Mouse (Mus musculus) thymus, postnatal 25 days (tissue): Measurements from ENCODE around the gene Dera.
"Not testable (repeated sequence)": the region's sequence is repeated elsewhere in the genome, so short reads cannot be mapped to it uniquely, and the experiment has no call there.

Experiments used
- DNase-seq: peaks from one replicate; pipeline ENCODE4 v3.0.0; 2022

Gene Dera

DNA sequence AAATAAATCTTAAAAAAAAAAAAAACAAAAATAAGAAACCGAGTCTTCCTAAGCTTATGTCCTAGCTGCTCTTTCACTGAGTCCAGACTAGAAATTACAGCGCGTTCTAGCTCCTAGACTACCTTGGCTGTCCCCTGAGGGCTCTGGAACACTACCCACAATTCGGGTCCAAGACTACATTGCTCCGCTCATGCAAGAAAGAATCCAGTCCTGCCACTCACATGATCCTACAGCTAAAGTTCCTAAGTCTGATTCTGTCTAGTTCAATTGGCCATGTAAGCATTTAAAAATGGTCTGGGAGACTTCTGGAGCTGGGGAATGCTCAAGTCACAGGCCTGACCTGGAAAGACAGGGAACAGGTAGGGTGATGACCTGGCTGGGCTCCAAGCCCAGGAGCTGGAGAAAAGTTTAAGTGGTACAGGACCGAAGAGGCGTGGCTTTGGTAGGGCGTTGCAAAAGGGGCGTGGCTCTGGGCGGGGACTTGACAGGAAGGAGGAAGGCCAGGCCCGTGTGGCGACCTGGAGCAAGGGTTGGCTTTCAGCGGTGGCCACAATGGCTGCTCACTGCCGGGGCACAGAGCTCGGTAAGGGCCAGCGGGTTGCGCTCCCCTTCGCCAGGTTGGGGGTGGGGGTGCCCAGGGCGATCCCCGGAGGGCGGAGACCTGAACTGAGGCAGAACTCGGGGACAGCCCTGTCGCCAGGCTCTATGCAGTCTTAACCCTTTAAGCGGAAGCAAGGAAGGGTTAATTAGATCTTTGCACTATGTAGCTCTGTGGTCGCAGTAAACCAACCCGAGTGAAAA lies at the start of gene Dera:
Gene Dera, plus strand, starts transcription at position 491 of the 801 bp plus-strand sequence.
- DNase-seq: peak; percentile 91

DNA sequence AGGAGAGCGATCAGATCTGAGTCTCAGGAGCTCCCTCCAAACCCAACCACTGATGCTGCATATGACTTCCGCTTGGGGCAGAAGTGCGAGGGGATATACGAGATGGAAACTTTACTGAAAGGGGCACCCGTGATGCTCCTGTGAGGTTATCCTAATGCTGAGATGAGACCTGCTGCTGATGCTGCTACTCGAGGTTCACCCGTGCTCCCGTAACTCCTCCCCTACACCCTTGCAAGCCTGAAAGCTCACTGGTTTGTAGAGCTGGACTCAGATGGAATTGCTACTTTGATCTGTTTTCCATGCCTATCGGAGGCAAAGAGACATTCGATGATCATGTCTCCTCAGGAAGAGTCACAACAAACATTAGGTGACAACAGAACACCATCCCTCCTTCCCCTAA lies 48.1 kb upstream of the Dera start:
- DNase-seq: no peak

DNA sequence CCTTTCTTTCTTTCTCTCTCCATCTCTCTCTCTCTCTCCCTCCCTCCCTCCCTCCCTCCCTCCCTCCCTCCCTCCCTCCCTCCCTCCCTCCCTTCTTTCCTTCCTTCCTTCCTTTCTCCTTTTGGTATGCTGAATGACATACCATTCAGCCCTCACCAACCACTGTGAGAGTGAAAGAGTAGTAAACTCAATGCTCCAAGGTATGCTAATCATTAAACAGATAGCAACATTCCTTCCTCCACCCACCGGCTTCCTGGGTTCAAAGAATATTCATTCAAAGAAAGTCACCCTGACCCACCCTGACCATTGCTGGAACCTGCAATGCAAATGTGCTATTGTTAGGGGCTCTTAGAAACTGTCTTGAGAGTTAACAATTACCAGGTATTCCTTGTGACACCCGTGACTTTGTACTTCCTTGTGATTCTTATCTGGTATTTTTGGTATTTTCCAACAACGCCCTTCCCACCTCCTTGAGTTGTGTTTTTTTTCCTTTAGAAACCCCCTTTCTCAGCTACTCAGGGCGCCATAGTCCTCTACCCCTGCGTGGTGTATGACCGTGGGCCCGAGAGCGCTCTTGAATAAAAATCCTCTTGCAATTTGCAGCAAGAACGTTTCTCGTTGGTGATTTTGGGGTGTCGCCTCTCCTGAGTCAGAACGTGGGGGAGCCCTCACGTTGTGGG lies 45.5 kb upstream of the Dera start:
- DNase-seq: not testable (repeated sequence)

DNA sequence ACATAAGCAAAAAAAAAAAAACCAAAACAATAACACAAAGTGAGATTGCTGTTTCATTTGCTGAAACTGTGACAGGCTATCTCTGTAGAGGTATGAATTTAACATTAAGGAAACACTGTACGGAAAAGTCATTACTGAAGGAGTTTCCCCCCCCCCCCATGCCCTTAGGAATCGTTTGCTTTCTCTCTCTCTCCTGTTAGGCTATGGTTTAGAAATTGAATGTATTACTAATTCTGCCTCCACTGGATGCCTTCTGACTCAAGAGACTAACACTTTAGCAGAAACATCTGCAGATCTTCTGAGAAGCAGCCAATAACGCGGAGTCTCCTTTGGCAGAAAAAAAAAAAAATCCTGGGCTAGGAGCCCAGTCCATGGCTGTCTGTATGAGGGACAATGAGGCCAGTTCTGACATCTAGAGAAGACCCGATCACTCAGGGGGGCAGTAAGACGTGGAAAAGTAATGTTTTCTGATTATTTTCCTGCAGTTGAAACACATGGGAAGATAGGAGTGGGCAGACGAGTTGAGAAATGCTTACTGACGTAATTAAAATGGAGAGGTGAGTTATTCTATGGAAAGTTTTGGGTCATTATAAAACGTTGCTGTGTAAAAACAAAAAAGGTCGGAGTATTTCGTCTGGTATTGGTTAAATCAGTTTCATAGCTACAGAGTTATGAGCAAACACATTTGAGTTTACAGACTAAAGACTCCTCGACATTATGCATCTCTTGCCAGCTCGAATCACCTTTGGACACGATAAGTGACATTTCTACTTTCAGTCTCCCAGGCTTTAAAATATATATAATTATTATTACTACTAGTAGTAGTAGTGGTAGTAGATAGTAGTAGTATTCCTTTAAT lies 43.9 kb upstream of the Dera start:
- no peak for DNase-seq

DNA sequence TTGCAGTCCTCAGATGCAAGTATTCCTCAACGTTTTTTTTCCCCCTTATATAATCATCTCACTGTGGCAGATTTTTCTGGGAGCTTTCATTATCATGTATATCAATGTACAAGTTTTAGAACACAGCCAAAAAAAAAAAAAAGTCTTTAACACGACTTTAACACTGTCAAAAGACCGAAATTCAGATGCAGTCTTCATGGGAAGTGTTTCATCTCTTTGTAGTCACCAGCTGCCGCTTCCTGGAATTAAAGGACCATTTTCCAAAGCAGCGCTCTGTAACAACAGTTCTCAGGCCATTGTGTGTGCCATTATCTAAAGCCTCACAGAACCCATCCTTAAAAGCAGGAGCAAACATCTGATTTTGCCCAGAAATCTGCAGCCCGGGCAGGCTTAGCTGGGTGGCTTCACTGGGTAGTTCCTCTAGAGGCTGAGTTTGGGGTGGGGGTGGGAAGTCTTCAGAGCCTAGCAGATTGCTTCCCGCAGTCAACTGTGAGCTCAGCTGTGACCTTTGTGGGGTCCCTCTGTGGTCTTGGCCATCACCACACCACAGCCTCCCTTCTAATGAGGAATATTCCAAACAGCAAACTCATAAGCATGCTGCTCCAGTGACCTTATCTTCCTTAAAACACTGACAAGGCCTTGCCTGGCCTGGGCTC lies 41.6 kb upstream of the Dera start:
- no peak for DNase-seq

DNA sequence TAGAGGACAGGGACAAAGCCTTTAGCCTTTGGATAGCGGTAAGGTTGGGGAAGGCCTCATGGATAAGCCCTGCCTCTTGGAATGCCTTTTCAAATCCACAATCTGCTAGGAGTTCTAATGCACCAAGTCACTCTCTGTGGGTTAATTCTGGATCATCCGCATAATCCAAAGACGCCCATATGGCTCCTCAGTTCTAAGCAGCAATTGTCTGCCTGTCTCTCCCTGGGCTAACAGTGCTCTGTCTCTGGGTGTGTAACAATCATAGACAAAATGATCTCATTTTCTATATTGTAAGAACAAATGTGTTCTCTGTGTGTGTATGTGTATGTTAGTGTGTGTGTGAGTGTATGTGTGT lies 41.1 kb upstream of the Dera start:
- no peak for DNase-seq

DNA sequence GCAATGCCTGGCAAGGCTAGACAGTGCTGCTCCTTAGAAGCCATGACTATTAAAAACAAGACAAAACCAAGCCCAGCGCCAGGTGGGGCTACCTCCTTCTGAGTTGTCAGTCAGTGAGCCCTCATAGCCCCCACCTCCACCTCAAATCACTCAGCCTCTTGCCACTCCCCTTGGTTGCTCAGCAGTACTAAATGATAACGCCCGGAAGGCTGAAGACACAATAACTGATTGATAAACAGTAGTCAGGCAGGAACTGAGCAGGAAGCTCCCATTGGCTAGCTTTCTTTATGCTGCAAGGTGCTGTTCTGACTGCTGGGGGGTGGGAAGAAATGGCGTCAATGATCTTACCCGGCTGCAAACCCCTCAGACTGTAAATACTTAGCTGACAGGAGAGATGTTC lies 37.5 kb upstream of the Dera start:
- DNase-seq: no peak

DNA sequence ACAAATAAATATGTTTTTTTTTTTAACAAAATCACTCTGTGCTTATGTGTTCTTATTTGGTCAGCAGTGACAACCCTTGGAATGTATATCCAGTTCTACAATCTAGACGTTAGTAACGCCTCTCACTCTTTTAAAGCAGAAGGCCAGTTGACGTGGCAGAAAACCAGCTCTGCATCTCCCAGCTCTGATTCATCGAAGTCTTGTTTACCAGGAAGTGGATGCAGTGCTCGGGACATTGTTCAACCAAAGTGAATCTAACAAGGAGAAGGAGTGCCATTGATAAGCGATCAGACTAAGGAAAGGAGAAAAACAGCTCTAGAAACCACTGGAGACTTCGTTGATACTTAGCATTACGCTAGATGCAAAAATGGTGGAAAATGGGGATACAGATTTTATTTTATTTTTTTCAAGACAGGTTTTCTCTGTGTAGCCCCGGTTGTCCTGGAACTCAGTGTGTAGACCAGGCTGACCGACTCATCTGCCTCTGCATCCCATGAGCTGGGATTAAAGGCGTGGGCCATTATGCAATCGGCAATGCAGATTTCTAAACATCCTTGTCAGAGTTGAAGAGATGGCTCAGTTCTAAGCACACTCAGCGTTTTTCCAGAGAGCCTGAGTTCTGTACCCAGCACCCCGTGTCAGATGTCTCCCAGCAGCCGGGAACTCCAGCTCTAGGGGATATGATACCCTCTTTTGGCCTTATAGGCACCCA lies 32.0 kb upstream of the Dera start:
- no peak for DNase-seq

DNA sequence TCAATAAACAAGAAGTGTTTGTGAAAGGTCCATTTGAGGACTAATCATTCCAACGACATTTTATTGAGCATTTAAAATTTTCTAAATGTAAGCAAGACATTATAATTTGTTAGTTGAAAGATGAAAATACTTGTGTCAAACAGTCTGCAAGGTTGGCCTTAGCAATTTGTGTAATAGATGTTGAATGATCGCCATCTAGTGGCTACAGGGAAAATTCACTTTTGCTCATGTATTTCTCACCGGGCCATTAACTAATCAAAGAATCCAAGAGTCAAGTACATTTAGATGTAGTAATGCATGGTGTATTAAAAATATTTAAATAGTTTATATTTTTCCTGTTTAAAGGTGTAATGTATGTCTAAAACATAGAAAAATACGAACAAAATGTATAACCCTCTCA lies 30.4 kb upstream of the Dera start:
- no peak for DNase-seq

DNA sequence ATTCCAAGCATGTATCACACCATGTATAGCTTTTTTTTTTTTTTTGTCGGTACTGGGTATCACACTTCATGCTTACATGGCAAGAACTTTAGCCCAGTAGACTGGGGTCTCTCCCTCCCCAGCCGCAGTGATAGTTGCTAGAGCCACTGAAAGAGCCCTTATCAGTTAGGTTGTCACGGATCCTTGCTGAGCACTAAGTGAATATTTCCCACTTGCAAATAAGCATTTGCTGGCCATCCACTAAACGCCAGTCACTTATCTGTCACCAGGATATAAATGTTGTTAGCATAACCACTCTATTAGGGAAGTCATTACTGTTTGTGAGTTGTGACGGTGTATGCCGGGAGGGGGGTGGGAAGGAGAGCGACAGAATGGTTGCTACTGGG lies 19.9 kb upstream of the Dera start:
- peak; percentile 16 for DNase-seq

DNA sequence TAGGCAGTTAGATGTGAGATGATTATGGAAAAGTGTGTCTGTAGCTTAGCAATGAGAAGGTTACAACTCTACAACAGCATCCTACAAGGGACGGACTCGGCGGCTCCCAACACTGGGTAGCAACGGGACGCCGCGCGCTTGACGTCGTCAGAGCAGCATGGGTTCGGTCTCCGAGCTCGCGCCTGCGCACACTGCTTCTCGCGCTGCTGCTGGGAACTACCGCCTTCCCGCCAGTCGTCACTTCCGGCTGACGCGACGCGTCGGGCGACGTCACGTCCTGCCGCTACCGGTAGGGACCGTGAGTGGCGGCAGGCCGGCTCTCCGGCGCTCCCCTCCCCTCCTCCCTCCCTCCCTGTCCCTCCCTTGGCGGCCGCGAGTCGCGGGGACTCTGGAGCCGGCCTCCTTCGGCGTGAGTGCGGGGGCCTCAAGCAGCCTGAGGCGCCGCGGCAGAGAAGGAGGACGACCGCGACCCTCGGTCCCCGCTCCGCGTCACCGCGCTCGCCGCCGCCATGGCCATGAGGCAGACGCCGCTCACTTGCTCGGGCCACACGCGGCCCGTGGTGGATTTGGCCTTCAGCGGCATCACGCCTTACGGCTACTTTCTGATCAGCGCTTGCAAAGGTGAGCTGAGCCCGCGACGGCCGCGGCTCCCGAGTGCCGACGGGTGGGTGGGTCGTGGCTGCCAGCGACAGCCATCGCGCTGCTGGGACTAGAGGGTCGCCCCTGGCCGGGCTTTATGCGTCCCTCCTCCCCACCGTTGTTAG lies 19.3 kb upstream of the Dera start, which contains the start of gene Strap:
Gene Strap, plus strand, starts transcription at position 233 of the 764 bp plus-strand sequence.
- peak; percentile 91 for DNase-seq

DNA sequence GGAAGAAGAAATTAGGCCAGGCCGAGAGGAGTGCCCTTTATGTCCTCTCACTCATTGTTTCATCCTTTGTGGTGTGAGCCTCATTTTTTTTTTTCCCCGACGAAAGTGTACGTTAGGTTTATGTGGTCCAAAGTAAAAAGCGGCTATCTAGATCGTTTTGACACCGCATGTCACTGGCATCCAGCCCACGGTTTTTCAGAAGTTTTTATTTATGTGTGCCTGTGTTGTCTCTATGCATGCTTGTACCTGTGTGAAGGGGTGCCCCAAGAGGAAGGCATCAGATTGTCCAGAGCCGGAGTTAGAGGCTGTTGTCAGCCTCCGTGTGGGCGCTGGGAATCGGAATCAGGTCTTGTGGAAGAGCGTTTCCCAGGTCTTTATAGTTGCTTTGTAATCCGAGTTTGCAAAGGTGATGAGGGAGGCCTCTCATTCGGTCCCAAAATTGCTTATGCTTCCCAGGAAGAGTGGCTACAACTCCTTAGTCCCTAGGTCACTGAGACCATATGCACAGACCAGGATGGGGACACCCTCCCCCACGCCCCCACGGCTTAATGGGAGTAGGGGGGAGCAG lies 18.6 kb upstream of the Dera start:
- no peak for DNase-seq

DNA sequence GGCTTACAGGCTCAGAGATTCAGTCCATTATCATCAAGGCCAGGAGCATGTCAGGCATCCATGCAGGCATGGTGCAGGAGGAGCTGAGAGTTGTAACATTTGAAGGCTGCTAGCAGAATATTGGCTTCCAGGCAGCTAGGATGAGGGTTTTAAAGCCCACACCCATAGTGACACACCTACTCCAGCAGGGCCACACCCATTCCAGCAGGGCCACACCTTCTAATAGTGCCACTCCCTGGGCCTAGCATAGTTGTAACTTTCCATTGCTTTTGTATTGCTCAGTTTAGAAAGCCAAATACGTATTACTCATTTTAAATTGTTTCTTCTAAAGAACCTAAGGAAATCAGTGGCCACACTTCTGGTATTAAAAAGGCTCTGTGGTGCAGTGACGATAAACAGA lies 13.4 kb upstream of the Dera start:
- DNase-seq: no peak

DNA sequence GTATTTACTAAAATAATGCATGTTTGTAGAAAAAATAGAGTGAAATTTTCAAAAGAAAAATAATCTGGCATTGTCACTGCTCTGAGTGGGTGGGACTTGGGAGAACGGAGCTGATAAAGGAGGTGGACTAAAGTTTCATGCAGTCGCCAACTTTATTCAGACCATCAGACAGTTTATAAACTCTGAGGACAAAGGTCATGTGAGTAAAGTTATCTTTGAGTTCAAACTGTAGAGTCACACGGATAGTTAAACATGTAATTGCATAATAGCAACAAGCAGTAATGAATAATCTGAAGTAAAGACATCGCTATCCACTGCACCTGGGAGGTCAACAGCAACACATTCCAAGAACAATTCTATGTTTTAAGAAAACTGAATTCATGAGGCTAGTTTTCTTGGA lies 9.6 kb upstream of the Dera start:
- no peak for DNase-seq

DNA sequence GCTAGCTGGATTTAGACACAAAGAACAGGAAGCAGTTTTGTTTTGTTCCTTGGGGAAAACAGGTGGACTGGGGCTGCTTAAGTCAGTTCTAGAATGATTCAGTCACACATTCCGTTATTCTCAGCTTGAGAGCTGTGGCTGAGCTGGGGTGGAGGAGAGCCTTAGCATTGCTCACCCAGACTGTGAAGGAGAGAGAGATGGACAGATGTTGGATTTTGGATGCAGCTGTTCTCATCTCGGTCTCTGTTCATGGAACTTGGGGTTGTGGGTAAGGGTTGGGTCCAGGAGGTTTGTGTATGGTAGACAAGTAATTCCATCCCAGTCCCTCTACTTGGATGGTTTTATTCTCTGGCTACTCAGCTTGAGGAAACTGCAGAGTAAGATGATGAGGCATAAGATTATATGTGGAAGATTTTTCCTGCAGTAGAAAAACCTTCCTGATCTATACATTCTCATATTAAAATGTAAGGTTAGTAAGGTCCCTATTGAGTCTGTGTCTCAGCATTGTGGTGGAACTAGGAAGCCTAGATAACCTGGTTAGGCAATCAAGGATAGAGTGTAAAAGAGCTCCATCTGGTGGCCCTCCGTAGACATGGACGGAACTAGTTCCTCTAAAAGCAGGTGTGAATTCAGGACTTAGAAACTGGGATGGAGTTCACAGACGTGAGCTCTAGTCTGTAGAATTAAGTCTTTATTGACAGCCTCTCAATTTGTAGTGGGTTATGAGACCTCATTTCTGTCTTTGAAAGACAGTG lies 7.0 kb upstream of the Dera start:
- no peak for DNase-seq

DNA sequence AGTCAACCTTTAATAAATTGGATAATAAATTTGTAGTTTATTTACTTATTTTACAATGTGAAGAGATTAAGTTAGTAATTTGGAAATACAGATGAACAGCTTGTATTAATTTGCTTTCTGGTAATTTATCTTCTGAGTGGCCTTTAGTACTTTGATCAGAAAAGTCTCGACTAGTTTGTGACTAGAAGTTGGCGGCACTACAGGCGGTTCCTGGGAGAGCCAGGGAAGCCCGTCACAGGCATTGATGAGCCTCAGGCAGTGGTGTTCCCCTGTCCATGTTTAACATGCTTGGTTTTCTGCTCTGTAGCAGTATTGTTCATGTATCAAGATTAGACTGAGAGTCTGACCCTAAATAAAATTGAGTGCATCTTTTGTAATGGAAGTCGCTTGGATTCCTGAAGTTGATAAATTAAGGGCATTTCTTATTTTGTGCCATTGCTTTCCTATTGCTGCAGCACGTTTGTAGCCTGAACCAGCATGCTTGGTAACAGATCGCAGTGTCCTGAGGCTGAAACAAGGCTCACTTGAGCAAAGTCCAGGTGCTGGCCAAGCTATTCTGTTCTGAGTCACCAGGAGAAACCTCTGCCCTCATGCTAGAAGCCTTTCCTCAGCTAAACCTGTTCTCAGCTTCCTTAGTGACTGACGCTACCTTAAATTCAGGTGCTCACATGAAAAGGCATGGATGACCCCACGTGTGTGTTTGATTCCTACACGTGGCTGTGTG lies 2.6 kb upstream of the Dera start:
- no peak for DNase-seq

DNA sequence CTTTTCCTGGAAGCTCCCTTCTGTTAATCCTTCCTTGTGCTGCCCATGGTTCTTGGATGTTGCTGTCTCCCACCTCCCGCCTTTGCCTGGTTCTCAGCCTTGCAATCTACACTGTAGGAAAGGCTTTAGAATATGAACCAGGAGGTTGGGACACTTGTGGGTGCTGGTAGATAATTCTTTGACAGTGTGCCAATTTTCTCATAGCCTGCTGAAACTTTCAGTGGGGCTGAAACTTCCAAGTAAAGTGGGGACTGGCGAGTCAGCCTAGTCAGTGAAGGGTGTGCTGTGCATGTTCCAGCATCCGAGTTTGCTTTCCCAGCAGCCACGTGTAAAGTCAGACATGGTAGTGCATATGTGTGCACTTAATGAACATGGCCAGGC lies 2.1 kb upstream of the Dera start:
- DNase-seq: no peak

DNA sequence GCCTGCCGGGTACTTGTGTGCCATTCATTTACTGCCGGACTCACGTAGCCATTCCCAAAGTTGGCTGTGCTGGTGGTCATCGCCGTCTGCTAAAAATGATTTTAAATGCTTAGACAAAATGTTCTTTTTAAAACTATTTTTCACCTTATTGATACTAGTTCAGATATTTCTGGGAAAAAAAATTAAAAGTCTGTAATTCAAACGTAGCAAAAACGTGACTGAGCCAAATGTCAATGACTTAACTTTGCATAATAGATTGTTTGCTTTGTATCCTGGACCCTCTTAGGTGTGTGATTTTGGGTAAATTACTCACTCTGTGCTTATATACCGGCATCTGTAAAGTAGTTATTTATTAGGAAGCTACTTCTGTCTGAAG lies 499 bp downstream of the Dera start:
- no peak for DNase-seq

DNA sequence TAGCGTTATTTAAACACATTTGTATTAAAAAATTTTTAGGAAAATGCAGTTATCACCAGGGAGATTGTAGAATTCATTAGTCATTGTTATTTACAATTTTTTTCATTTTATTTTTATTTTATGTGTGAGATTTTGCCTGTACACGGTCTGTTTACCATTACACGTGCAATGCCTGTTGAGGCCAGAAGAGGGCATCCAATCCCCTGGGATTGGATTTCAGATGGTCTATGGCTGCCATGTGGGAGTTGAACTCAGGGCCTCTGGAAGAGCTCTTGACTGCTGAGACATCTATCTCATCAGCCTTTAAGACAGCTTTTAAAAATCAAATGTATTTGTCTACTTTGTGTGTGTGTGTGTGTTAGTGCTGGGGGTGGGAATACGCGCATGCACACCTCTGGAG lies 2.0 kb downstream of the Dera start:
- DNase-seq: peak; percentile 31

DNA sequence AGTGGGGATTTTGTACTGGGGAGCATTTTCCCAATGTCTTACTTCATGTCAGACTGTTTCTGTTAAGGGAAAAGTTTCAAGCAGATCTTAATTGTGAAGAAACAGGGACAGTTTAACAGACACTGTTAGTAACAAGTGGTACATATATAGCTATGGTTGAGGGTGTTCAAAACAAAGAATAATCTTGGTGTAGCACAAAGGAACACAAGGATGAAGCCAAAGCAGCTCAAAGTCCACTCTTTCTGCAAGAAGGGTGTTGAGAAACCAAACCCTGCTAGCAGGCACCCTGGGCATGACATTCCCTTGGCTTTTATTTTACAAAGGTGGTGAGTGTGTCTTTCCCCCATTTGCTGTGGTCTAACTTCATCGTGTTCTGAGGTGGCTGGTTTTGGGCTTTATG lies 3.5 kb downstream of the Dera start:
- no peak for DNase-seq
